Mouse (Mus musculus) retina, postnatal 7 days (tissue): Measurements from ENCODE around the gene Traf6.

Experiments used
- DNase-seq: peaks from one replicate; pipeline ENCODE4 v3.0.0-alpha.2; 2012; ENCODE audit warnings: low read depth, low spot score

Traf6 gene

GRCm38 (mm10) chr2:101678236-101679021, at the start of gene Traf6:
Gene Traf6 (plus strand): TSS chr2:101678429.
- peak; percentile 63 for DNase-seq

- DNase-seq = no peak
These were observed 39.0 kb upstream of the Traf6 start for GRCm38 (mm10) chr2:101638979-101639839.

- DNase-seq = no peak
These were observed 38.3 kb upstream of the Traf6 start for GRCm38 (mm10) chr2:101639840-101640350.

- DNase-seq = no peak
These were observed 32.4 kb upstream of the Traf6 start for GRCm38 (mm10) chr2:101645841-101646240.

GRCm38 (mm10) chr2:101648361-101648760, 29.9 kb upstream of the Traf6 start:
- DNase-seq = no peak

- DNase-seq = no peak
These were observed 29.0 kb upstream of the Traf6 start, which contains the start of the genes Rag1 and B230118H07Rik for GRCm38 (mm10) chr2:101649114-101649671. Gene Rag1 (minus strand): TSS chr2:101649501. Gene B230118H07Rik (minus strand): TSS chr2:101649532.

- no peak for DNase-seq
These were observed 27.8 kb upstream of the Traf6 start for GRCm38 (mm10) chr2:101650446-101650845.

GRCm38 (mm10) chr2:101652204-101652920, 25.9 kb upstream of the Traf6 start:
- no peak for DNase-seq

- DNase-seq = peak; percentile 81
These were observed 25.2 kb upstream of the Traf6 start for GRCm38 (mm10) chr2:101652921-101653597.

- no peak for DNase-seq
These were observed 17.7 kb upstream of the Traf6 start for GRCm38 (mm10) chr2:101660536-101660935.

- peak; percentile 74 for DNase-seq
These were observed 13.0 kb upstream of the Traf6 start for GRCm38 (mm10) chr2:101665058-101665702.

- DNase-seq = no peak
These were observed 12.5 kb upstream of the Traf6 start for GRCm38 (mm10) chr2:101665703-101666092.

GRCm38 (mm10) chr2:101668751-101669150, 9.5 kb upstream of the Traf6 start:
- no peak for DNase-seq

- no peak for DNase-seq
These were observed 4.7 kb upstream of the Traf6 start for GRCm38 (mm10) chr2:101673547-101673946.

- DNase-seq = no peak
These were observed 1.0 kb downstream of the Traf6 start for GRCm38 (mm10) chr2:101679164-101679784.

GRCm38 (mm10) chr2:101684421-101684820, 6.2 kb downstream of the Traf6 start:
- no peak for DNase-seq

- DNase-seq = no peak
These were observed 9.8 kb downstream of the Traf6 start for GRCm38 (mm10) chr2:101688011-101688410.

- no peak for DNase-seq
These were observed 12.1 kb downstream of the Traf6 start for GRCm38 (mm10) chr2:101690252-101690827.

- no peak for DNase-seq
These were observed 14.8 kb downstream of the Traf6 start for GRCm38 (mm10) chr2:101693043-101693442.
